Mouse (Mus musculus) MEL (cell line): Measurements from ENCODE around the gene Arrdc1. TPM values are rescaled to one million over a fixed set of nuclear protein-coding genes. Genes with fewer than 3 reads are reported as not detected.
"Not testable (repeated sequence)": the region's sequence is repeated elsewhere in the genome, so short reads cannot be mapped to it uniquely, and the experiment has no call there.

Experiments used
- DNase-seq: peaks from one replicate; pipeline ENCODE4 v3.0.0; 2011; ENCODE audit warnings: low read depth, low spot score
- H3K27ac ChIP-seq: 2 replicates; pipeline ENCODE4 v1.5.1; 2012; ENCODE audit warnings: low read depth, mild to moderate bottlenecking, control low read depth, low read length, moderate library complexity; ENCODE audit not compliant: control insufficient read depth
- H3K27me3 ChIP-seq, 2 experiments: fragments of 150-350 bp in 1 of 2; sonication (generic) in 1 of 2; 2 replicates each; pipeline ENCODE4 v1.6.1; 2012; ENCODE audit warnings: low read length in 2 of 2, mild to moderate bottlenecking in 2 of 2, improper control_type of control experiment in 1 of 2, moderate library complexity in 1 of 2; ENCODE audit not compliant: insufficient read depth in 2 of 2, control insufficient read depth in 1 of 2
- H3K36me3 ChIP-seq, 2 experiments: 2 replicates each; pipeline ENCODE4 v1.6.1; 2012 to 2014; ENCODE audit warnings: low read length in 2 of 2, improper control_type of control experiment in 1 of 2, inconsistent platforms in 1 of 2, mild to moderate bottlenecking in 1 of 2; ENCODE audit not compliant: insufficient read depth in 2 of 2, control insufficient read depth in 1 of 2
- H3K4me1 ChIP-seq, 2 experiments: fragments of 150-350 bp in 1 of 2; sonication (generic) in 1 of 2; 2 replicates each; pipeline ENCODE4 v1.6.1; 2012; ENCODE audit warnings: low read length in 2 of 2, improper control_type of control experiment in 1 of 2, mild to moderate bottlenecking in 1 of 2; ENCODE audit not compliant: insufficient read depth in 2 of 2, control insufficient read depth in 1 of 2
- H3K4me3 ChIP-seq, 2 experiments: fragments of 150-350 bp in 1 of 2; sonication (generic) in 1 of 2; 2 replicates each; pipeline ENCODE4 v1.5.1; 2012; ENCODE audit warnings: low read depth in 2 of 2, low read length in 2 of 2, mild to moderate bottlenecking in 2 of 2, moderate library complexity in 2 of 2, control low read depth in 1 of 2, improper control_type of control experiment in 1 of 2; ENCODE audit not compliant: control insufficient read depth in 1 of 2, insufficient read depth in 1 of 2
- H3K79me2 ChIP-seq: 2 replicates; pipeline ENCODE4 v1.6.1; 2012; ENCODE audit warnings: mild to moderate bottlenecking, low read length, moderate library complexity; ENCODE audit not compliant: control insufficient read depth, poor library complexity, insufficient read depth
- H3K9ac ChIP-seq: 2 replicates; pipeline ENCODE4 v1.6.1; 2012; ENCODE audit warnings: low read depth, mild to moderate bottlenecking, control low read depth, low read length, moderate library complexity; ENCODE audit not compliant: control insufficient read depth, poor library complexity, severe bottlenecking
- H3K9me3 ChIP-seq: fragments of 150-350 bp; sonication (generic); replicated peaks from 2 replicates; pipeline ENCODE4 v1.6.1; 2012; ENCODE audit warnings: mild to moderate bottlenecking, low read length, improper control_type of control experiment, moderate library complexity; ENCODE audit not compliant: insufficient read depth
- BHLHE40 ChIP-seq: IDR thresholded peaks from 2 replicates; pipeline ENCODE4 v1.6.1; 2012; ENCODE audit warnings: low read depth, mild to moderate bottlenecking, inconsistent platforms, low read length, improper control_type of control experiment, borderline replicate concordance
- CTCF ChIP-seq, 3 experiments: IDR thresholded peaks in 2 of 3; conservative IDR thresholded peaks in 1 of 3; 2 replicates each; pipeline ENCODE4 v1.5.1; 2011 to 2012; ENCODE audit warnings: low read length in 3 of 3, low read depth in 2 of 3, mild to moderate bottlenecking in 2 of 3, improper control_type of control experiment in 1 of 3, inconsistent platforms in 1 of 3, mixed read lengths in 1 of 3, moderate library complexity in 1 of 3; ENCODE audit not compliant: control insufficient read depth in 1 of 3, insufficient read depth in 1 of 3, poor library complexity in 1 of 3, severe bottlenecking in 1 of 3
- ELF1 ChIP-seq: IDR thresholded peaks from 2 replicates; pipeline ENCODE4 v1.6.1; 2014; ENCODE audit warnings: low read depth, mild to moderate bottlenecking, inconsistent platforms, low read length, improper control_type of control experiment, moderate library complexity
- EP300 ChIP-seq, 2 experiments: IDR thresholded peaks; 2 replicates each; pipeline ENCODE4 v1.6.1; 2011; ENCODE audit warnings: improper control_type of control experiment in 2 of 2, low read length in 2 of 2, low read depth in 1 of 2, mild to moderate bottlenecking in 1 of 2
- MAX ChIP-seq: IDR thresholded peaks from 2 replicates; pipeline ENCODE4 v1.6.1; 2011; ENCODE audit warnings: low read length, improper control_type of control experiment
- MAZ ChIP-seq: IDR thresholded peaks from 2 replicates; pipeline ENCODE4 v1.6.1; 2012; ENCODE audit warnings: low read depth, mild to moderate bottlenecking, inconsistent platforms, low read length, improper control_type of control experiment
- MEF2A ChIP-seq: IDR thresholded peaks from 2 replicates; pipeline ENCODE4 v1.6.1; 2014; ENCODE audit warnings: low read depth, mild to moderate bottlenecking, inconsistent platforms, low read length, improper control_type of control experiment; ENCODE audit not compliant: poor library complexity, insufficient replicate concordance, severe bottlenecking; ENCODE audit errors: extremely low read depth
- MYC ChIP-seq: IDR thresholded peaks from 2 replicates; pipeline ENCODE4 v1.6.1; 2011; ENCODE audit warnings: low read depth, mild to moderate bottlenecking, low read length, improper control_type of control experiment, moderate library complexity
- POLR2AphosphoS2 ChIP-seq: IDR thresholded peaks from 2 replicates; pipeline ENCODE4 v1.6.1; 2011; ENCODE audit warnings: low read length, improper control_type of control experiment
- RAD21 ChIP-seq: IDR thresholded peaks from 2 replicates; pipeline ENCODE4 v1.6.1; 2011; ENCODE audit warnings: mild to moderate bottlenecking, low read depth, low read length, improper control_type of control experiment
- RCOR1 ChIP-seq: IDR thresholded peaks from 2 replicates; pipeline ENCODE4 v1.6.1; 2012; ENCODE audit warnings: low read depth, mild to moderate bottlenecking, inconsistent platforms, low read length, improper control_type of control experiment
- SIN3A ChIP-seq: IDR thresholded peaks from 2 replicates; pipeline ENCODE4 v1.6.1; 2012; ENCODE audit warnings: low read length, improper control_type of control experiment, inconsistent platforms
- TAL1 ChIP-seq: IDR thresholded peaks from 2 replicates; pipeline ENCODE4 v1.6.1; 2012; ENCODE audit warnings: mild to moderate bottlenecking, inconsistent platforms, low read length, moderate library complexity, mixed read lengths
- TBP ChIP-seq: IDR thresholded peaks from 2 replicates; pipeline ENCODE4 v1.8.0; 2011; ENCODE audit warnings: low read depth, low read length, improper control_type of control experiment
- USF1 ChIP-seq: IDR thresholded peaks from 2 replicates; pipeline ENCODE4 v1.6.1; 2014; ENCODE audit warnings: low read depth, mild to moderate bottlenecking, inconsistent platforms, low read length, improper control_type of control experiment, moderate library complexity
- USF2 ChIP-seq, 2 experiments: IDR thresholded peaks; 2 replicates each; pipeline ENCODE4 v1.6.1; 2011 to 2012; ENCODE audit warnings: improper control_type of control experiment in 2 of 2, low read length in 2 of 2, borderline replicate concordance in 1 of 2, inconsistent platforms in 1 of 2, low read depth in 1 of 2, mild to moderate bottlenecking in 1 of 2; ENCODE audit not compliant: insufficient read depth in 1 of 2
- ZC3H11A ChIP-seq: IDR thresholded peaks from 2 replicates; pipeline ENCODE4 v1.6.1; 2012; ENCODE audit warnings: low read depth, mild to moderate bottlenecking, inconsistent platforms, low read length, improper control_type of control experiment
- ZMIZ1 ChIP-seq: IDR thresholded peaks from 2 replicates; pipeline ENCODE4 v1.6.1; 2012; ENCODE audit warnings: low read depth, mild to moderate bottlenecking, inconsistent platforms, low read length, improper control_type of control experiment, moderate library complexity
- polyA plus RNA-seq, 2 experiments: library from polyadenylated mRNA; stranded (reverse) in 1 of 2; unstranded in 1 of 2; fragments of >175 nt in 1 of 2; fragments of >200 nt in 1 of 2; gene quantifications; 2 replicates each; pipeline versions ENCODE4 v1.2.1 to v1.2.4; 2012; ENCODE audit warnings: low replicate concordance in 2 of 2, low read depth in 1 of 2; ENCODE audit not compliant: insufficient read length in 2 of 2, insufficient read depth in 1 of 2, missing spikeins in 1 of 2
- total RNA-seq: library from RNA; depleted of rRNA; stranded (reverse); fragments of 300-350 nt; gene quantifications from 2 replicates; pipeline ENCODE4 v1.2.3, GENCODE M21; 2012

Arrdc1 gene
- total and polyA plus RNA-seq, 3 experiments = 20.2 to 49.0 TPM; not detected in 1

- TF ChIP-seq RCOR1 (no peak), USF1 (0 out of 2 replicates have a peak, but pooled peaks have one; percentile 11), RAD21 (no peak), MAZ (peak; percentile 72; the same call in 1 of the 2 replicates), MEF2A (no peak), ELF1 (peak; percentile 81), TAL1 (no peak), ZC3H11A (no peak), TBP (peak; percentile 61; the same call in 1 of the 2 replicates), SIN3A (peak; percentile 90), CTCF (IDR thresholded peaks at IDR 0.05 in 2 of 3, conservative IDR thresholded peaks at IDR 0.05 in 1 of 3; ENCODE audit: control insufficient read depth in 1 of 3, insufficient read depth in 1 of 3, low read depth in 2 of 3, low read length in 3 of 3, poor library complexity in 1 of 3, severe bottlenecking in 1 of 3) (no peak), EP300 (IDR thresholded peaks at IDR 0.05; ENCODE audit: low read depth in 1 of 2, low read length in 2 of 2) (no peak), MYC (peak; percentile 49; the same call in 1 of the 2 replicates), ZMIZ1 (peak; percentile 70; the same call in 1 of the 2 replicates), USF2 (IDR thresholded peaks at IDR 0.05; ENCODE audit: borderline replicate concordance in 1 of 2, insufficient read depth in 1 of 2, low read depth in 1 of 2, low read length in 2 of 2) (no peak)
- TF ChIP-seq, all 39 proteins: peak for 18
Measured at GRCm38 (mm10) chr2:24974906-24975703, 40.1 kb upstream of the Arrdc1 start, which contains the start of gene Mrpl41 (continued).

GRCm38 (mm10) chr2:24974452-24974851 lies 39.4 kb upstream of the Arrdc1 start:
- Histone ChIP-seq H3K4me1 (peaks cover 2 to 28% of the 10 kb centered on the region in 2 experiments; a peak in 3 of 4 replicates), H3K9ac (peak overlapping the region; percentile 70), H3K79me2 (peaks cover 16% of the 10 kb centered on the region), H3K4me3 (peak overlapping the region; percentile 66 to 93), H3K27ac (peak overlapping the region; percentile 51), H3K36me3 (peaks cover 4 to 30% of the 10 kb centered on the region in 2 experiments)
- H3K9me3 ChIP-seq, H3K27me3 ChIP-seq, DNase-seq: not testable (repeated sequence)
- TF ChIP-seq POLR2AphosphoS2 = 0 out of 2 replicates have a peak, but pooled peaks have one; percentile 6

- DNase-seq = peak; percentile 76
- Histone ChIP-seq H3K36me3 (peaks cover 4 to 18% of the 10 kb centered on the region in 2 experiments), H3K27me3 (no peaks in the 10 kb centered on the region), H3K9ac (no peak overlapping the region), H3K27ac (no peak overlapping the region), H3K79me2 (peaks cover 16% of the 10 kb centered on the region), H3K9me3 (no peaks in the 10 kb centered on the region), H3K4me1 (peaks cover 2 to 16% of the 10 kb centered on the region in 2 experiments; a peak in 2 of 4 replicates), H3K4me3 (no peak overlapping the region)
- TF ChIP-seq CTCF (IDR thresholded peaks at IDR 0.05 in 2 of 3, conservative IDR thresholded peaks at IDR 0.05 in 1 of 3; ENCODE audit: control insufficient read depth in 1 of 3, insufficient read depth in 1 of 3, low read depth in 2 of 3, low read length in 3 of 3, poor library complexity in 1 of 3, severe bottlenecking in 1 of 3) (peak; percentile 9 to 48 (median 44); a peak in 4 of 6 replicates), MAX (0 out of 2 replicates have a peak, but pooled peaks have one; percentile 23), BHLHE40 (no peak), MEF2A (no peak)
Measured at GRCm38 (mm10) chr2:24970386-24970785, 35.3 kb upstream of the Arrdc1 start.
